Mouse (Mus musculus) gastrocnemius, adult 2 months (tissue): Measurements from ENCODE around the gene Cradd. TPM values are rescaled to one million over a fixed set of nuclear protein-coding genes. Genes with fewer than 3 reads are reported as not detected.

ENCODE experiments used
- DNase-seq: peaks from one replicate; pipeline ENCODE4 v3.0.0; 2022
- H3K27ac ChIP-seq: fragments of 200-600 bp; 2 replicates; pipeline ENCODE4 v1.8.1; 2022; ENCODE audit warnings: mild to moderate bottlenecking
- H3K4me3 ChIP-seq: fragments of 200-600 bp; 2 replicates; pipeline ENCODE4 v1.8.1; 2022; ENCODE audit warnings: mild to moderate bottlenecking, moderate library complexity
- CTCF ChIP-seq: fragments of 200-600 bp; IDR thresholded peaks from 2 replicates; pipeline ENCODE4 v1.8.1; 2022; ENCODE audit warnings: antibody characterized with exemption, mild to moderate bottlenecking, moderate library complexity
- intact Hi-C: fragments of 180-260 bp; cut with DNase I; formaldehyde crosslinking; loops from one replicate; pipeline ENCODE4 v1.15.1; 2025
- long read RNA-seq, 2 experiments: library from polyadenylated mRNA; stranded (forward); transcript quantifications; one replicate each; pipeline ENCODE4 v2.0.0; 2021
- total RNA-seq, 2 experiments: library from RNA; stranded (reverse); gene quantifications; 2 replicates each; pipeline ENCODE4 v1.2.3; 2021

The Cradd gene
- total RNA-seq: 1 to 10 TPM; 8.6 to 9.8 TPM
- long read RNA-seq, experiment 1, transcript Cradd-201 (3 exons, 1,661 nt): major isoform, 8 of 17 reads
- long read RNA-seq, experiment 1, partial matches to known transcripts: 0 of 17 reads
- long read RNA-seq, experiment 1, other reads (novel, unspliced or antisense): 6 of 17 reads
- long read RNA-seq, experiment 2, partial matches to known transcripts: 0 of 20 reads
- long read RNA-seq, experiment 2, other reads (novel, unspliced or antisense): 15 of 20 reads

DNA sequence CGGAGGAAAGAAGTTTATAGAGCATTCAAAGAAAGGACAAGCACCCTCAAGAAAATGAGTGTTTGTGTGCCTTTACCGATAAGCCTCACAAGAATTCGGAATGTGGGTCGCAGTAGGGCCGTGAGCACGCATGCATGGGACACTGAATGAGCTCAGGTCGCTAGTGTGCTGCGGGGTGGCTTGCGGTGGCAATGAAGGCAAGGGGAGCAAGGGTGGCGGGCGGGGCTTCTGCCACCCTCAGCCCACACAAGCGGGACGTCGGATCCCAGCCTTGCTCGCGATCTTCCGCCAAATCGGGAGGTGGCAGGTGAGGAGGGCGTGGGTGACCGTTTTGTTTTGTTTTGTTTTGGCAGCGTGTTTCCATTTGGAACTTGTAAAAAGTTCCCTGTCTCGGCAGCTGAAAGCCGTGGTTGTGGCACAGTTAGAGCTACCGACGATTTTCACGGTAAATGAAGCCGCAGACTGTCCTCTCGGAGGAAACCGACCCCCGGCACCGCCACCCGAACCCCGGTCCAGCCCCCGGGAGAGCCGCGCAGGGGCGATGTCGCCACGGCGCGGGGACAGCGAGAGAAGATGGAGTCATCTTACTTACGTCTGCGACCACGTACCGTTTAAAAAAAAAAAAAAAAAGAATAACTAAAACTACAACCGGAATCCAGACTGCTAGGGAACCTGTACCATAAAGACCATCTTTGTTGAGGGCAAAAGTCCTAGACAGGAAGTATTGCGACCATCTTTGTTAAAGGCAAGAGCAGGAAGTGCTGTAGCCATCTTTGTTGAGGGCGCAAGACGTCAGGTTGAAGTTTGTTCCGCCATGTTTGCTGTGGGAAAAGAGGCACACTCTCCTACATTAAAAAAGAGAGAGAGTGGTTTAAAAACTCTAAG lies at the start of gene Cradd:
TSS of gene Cradd (minus strand) at position 741 of the 885 bp plus-strand sequence.
- TF ChIP-seq CTCF: no peak
- DNase-seq: peak; percentile 83
- intact Hi-C loops: loop anchor here (2.0 to 5.0 kb wide), 5 partner anchors 61 to 221 kb away; partner anchors contain the start of gene Socs2
- Histone ChIP-seq H3K4me3 (peak within 1 kb of the TSS; percentile 89), H3K27ac (peak within 1 kb of the TSS; percentile 99)

GRCm38 (mm10) chr10:95373340-95373739 lies 49.4 kb upstream of the Cradd start:
- intact Hi-C loops: no loop called here
- DNase-seq: no peak
- Histone ChIP-seq H3K27ac (no peak overlapping the region), H3K4me3 (no peak overlapping the region)
- TF ChIP-seq CTCF: no peak

DNA sequence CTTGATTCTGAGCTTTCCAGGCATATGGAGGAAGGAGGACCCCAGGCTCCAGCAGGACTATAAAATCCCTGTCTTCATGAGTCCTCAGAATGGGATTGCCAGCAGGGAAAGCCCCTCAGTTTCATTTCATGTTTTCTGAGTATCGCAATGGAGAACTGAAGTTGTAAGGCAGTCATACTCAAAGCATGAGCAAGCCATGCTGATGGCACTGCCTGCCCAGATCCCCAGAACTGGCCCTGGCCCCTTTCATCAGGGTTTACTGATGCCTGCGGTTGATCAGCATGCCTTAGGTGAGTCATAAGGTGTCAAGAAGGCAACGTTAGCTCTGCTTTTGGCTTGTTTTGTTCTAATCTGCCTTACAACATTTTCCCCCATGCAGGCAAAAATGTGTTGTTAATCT lies 48.0 kb upstream of the Cradd start:
- no peak overlapping the region for H3K4me3 ChIP-seq
- intact Hi-C loops: no loop called here
- no peak for DNase-seq
- no peak overlapping the region for H3K27ac ChIP-seq
- TF ChIP-seq CTCF: no peak

DNA sequence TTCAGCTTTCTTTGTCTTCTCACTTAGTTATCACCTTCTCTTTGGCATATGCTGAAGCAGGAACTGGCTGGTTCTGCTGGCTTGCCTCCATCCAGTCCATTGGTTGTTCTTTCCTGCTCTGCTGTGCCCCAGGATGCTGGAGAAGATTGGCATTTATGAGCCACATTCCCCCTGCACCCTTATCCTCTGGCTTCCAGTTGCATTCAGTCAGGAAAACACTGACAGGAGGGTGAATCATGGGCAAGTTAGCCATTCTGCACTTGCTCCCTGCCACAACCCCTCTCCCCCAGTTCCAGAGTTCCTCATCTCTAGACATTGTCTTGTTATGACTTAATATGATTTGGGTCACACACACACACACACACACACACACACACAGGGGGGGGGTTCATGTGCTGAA lies 45.3 kb upstream of the Cradd start:
- Histone ChIP-seq H3K4me3 (no peak overlapping the region), H3K27ac (no peak overlapping the region)
- intact Hi-C loops: no loop called here
- DNase-seq: no peak
- no peak for TF ChIP-seq CTCF

DNA sequence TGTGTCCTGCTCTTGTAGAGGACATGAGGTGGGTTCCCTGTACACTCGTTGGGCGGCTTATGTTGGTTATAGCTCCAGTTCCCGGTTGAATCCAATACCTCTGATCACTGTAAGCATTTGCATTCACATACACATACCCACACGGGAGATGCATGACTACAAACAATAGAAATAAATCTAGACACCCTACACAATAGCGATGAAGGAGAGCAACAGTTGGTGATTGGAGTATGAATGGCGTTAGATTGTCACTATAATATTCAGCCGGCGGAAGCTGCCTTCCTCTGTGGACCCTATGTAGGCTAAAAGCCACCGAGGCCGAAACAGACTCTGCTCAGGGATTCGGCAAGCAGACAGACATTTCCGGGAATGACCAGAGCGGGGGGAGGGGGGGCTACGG lies 44.2 kb upstream of the Cradd start:
- no peak for DNase-seq
- no peak for TF ChIP-seq CTCF
- Histone ChIP-seq H3K4me3 (no peak overlapping the region), H3K27ac (no peak overlapping the region)
- intact Hi-C loops: no loop called here

GRCm38 (mm10) chr10:95367661-95368089 lies 43.7 kb upstream of the Cradd start:
- intact Hi-C loops: no loop called here
- TF ChIP-seq CTCF: no peak
- no peak overlapping the region for H3K4me3 ChIP-seq
- H3K27ac ChIP-seq: no peak overlapping the region
- DNase-seq: no peak

DNA sequence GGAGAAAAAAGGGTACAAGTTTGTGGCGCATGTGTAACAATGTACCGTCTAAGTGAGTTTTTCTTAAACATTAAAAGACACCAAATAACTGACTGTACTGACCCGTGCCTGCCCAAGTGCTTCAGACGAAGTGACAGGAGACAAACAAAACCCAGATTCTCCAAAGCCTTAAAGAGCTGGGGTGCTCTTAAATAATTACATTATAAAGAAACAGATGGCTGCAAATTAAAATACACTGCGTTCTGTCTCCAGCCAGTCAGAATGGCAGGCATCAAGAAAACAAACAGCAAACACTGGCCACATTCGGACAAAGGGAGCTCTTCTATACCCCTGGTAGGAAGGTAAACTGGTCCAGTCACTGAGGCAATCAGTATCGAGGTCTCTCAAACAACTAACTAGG lies 43.3 kb upstream of the Cradd start:
- Histone ChIP-seq H3K4me3 (no peak overlapping the region), H3K27ac (no peak overlapping the region)
- intact Hi-C loops: no loop called here
- TF ChIP-seq CTCF: no peak
- DNase-seq: no peak

DNA sequence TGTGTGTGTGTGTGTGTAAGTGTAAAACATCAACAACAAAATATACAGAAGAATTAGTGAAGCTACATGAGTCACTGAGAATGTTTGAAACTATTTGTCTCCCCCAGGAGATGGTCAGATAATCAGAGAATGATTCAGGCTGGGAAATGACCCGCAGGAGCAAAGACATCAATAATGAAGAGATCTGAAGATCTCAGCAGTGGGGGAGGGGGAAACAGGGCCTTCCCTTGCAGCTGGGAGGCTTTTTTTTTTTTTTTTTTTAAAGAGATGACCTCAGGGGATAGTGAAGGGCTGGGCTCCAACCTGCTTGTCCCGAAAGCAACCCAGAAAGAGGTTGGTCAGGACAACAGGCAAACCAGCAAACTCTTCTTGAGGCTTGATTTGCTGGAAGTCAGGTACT lies 38.4 kb upstream of the Cradd start:
- DNase-seq: peak; percentile 29
- intact Hi-C loops: no loop called here
- Histone ChIP-seq H3K4me3 (no peak overlapping the region), H3K27ac (no peak overlapping the region)
- TF ChIP-seq CTCF: no peak

GRCm38 (mm10) chr10:95361260-95361841 lies 37.4 kb upstream of the Cradd start:
- intact Hi-C loops: no loop called here

DNA sequence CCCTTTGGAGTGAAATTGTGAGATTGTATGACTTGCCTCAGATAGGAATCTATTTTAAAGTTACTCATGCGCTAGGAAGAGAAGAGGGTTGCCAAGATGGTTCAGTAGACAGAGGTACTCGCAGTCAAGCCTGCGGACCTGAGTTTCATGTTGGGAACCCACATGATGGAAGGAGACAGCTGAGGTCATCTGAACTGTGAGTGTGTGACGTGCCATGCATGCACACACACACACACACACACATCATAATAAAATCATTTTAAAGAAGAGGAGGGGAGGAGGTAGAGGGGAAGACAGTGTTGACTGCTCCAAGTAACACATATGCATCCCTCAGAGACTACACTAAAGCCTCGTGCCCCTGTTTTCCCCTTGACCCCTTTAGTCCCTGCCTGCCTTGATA lies 36.1 kb upstream of the Cradd start:
- H3K4me3 ChIP-seq: no peak overlapping the region
- intact Hi-C loops: no loop called here
- no peak overlapping the region for H3K27ac ChIP-seq
- no peak for DNase-seq
- TF ChIP-seq CTCF: no peak

More at GRCm38 (mm10) chr10:95361260-95361841, 37.4 kb upstream of the Cradd start:
- H3K27ac ChIP-seq: 0 out of 2 replicates have a peak overlapping the region, but pooled peaks have one; percentile 12
- DNase-seq: no peak
- TF ChIP-seq CTCF: no peak
- no peak overlapping the region for H3K4me3 ChIP-seq

DNA sequence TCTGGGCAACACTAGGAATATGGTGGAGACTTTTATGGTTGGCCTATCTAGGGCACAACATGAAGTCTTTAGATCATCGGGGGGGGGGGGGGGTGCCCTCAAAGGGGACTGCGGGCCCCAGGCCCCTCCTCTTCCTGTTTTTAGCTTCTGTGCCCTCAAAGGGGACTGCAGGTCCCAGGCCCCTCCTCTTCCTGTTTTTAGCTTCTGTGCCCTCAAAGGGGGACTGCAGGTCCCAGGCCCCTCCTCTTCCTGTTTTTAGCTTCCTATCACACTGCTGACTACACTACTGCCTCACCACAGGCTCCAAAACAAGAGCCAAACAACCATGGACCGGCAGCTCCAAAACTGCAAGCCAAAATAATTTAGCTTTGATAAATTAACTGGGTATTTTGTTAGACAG lies 33.8 kb upstream of the Cradd start:
- no peak for DNase-seq
- no peak overlapping the region for H3K27ac ChIP-seq
- no peak overlapping the region for H3K4me3 ChIP-seq
- no peak for TF ChIP-seq CTCF
- intact Hi-C loops: no loop called here

DNA sequence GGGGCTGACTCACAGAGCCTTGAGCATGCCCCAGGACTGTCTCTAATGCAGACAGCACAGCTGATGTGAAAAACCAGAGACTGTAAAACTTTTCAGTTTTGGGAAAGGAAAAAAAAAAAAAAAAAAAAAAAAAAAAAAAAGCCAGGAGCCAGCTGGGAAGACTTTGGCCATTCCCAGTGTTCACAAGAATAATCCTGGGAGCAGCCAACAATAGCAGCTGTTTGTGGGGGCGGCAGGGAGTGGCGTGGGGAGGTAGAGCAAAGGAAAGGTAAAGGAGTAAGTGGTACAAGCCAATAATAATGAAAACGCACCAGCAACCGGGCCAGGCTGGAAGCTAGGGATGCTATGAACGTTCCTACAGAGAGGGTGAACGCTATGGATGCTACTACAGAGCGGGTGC lies 32.8 kb upstream of the Cradd start:
- H3K27ac ChIP-seq: no peak overlapping the region
- no peak overlapping the region for H3K4me3 ChIP-seq

GRCm38 (mm10) chr10:95355678-95356268 lies 31.8 kb upstream of the Cradd start:
- Histone ChIP-seq H3K27ac (no peak overlapping the region), H3K4me3 (no peak overlapping the region)
- TF ChIP-seq CTCF: no peak
- no peak for DNase-seq
- intact Hi-C loops: no loop called here

More for the DNA sequence above, 32.8 kb upstream of the Cradd start:
- intact Hi-C loops: no loop called here
- no peak for TF ChIP-seq CTCF
- DNase-seq: no peak
